Mouse (Mus musculus) granulocyte monocyte progenitor cell, adult 5-6 weeks (primary cell): Measurements from ENCODE around the gene Mpp6. TPM values are rescaled to one million over a fixed set of nuclear protein-coding genes. Genes with fewer than 3 reads are reported as not detected.
A peak's percentile ranks its signal among the peaks of the same experiment; 100 is the strongest.

ENCODE experiments used
- ATAC-seq: replicated peaks from 2 replicates; pipeline ENCODE4 v1.8.0; 2016; ENCODE audit warnings: mild to moderate bottlenecking, moderate TSS enrichment, inconsistent platforms; ENCODE audit not compliant: poor library complexity, severe bottlenecking
- total RNA-seq, 2 experiments: library from RNA; stranded (forward) in 1 of 2; stranded (reverse) in 1 of 2; fragments of 200-712, 200-1000 nt in 1 of 2; fragments of >200 nt in 1 of 2; fragmentation: Nextera tagmentation in 1 of 2; gene quantifications; 2 replicates each; pipeline ENCODE4 v1.2.3; 2014 to 2017

Mpp6 gene
- total RNA-seq (2014; fragmentation: Nextera tagmentation) (104 and 133 TPM in 2 replicates), total RNA-seq (2017) (174 and 240 TPM in 2 replicates)

DNA sequence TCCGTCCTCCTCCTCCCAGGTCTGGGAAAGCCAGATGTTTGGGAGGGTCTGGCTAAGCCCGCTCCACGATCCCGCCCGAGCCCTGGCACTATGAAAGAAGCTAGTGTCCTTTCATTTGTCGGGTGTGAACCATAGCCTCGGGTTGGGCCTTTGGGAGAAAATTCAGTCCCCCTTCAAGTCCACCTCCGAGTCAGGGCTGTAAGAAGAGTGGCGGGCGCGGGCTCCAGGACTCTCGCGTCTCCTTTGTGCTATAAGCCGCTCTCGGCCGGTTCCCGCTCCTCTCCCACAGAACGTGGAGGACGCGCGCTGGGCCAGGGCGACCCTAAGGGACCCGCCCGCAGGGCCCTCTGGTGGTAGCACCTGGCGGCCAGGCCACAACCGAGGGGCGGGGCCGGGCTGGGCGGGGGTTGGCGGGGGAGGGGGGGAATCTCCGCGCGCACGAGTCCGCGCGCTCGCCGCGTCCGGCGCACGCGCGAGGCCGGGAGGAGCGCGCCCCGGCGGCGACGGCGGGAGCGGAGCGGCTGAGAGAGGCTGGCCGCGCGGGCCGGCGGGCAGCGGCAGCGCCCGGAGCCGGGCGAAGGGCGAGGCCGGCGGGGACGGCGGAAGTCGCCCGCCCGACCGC is at the start of gene Mpp6:
Gene Mpp6, plus strand, starts transcription at position 485 of the 622 bp plus-strand sequence.
- peak; percentile 69 for ATAC-seq

DNA sequence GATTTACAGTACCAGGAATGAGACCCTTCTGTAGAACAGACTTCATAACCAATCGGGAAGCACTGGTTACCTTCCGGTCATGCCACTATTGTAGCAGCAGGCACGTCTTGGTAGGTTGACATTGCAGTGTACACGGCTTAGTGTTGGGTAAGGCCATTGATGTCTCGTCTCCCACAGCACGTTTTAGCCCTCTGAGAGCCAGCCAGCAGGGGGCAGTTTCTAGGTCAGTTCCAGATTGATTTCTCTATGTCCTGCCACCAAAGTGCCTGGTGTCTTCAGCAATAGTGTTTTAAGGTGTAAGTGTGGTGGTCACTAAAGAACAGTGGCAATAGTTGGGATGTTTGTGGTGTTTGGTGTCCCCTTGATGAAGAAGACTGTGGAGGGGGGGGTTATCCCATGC is 43.9 kb upstream of the Mpp6 start:
- no peak for ATAC-seq

DNA sequence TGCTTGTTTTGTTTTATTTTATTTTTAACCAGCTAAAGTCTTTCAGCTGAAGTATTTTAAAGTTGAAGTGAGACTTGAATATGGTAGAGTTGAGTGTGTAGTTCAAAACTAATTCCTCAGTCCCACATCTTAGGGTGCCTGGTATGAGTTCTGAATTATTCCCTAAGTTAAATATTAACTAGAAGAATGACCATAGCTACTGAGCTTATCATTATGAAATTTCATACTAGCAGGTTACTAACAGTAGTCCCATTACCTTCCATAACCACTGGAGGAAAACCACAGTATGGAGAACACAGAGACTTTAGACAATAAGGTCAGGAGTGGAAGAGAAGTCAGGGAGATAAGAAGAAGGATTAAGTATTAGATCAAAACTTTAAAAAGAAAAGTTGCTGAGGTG is 41.6 kb upstream of the Mpp6 start:
- no peak for ATAC-seq

DNA sequence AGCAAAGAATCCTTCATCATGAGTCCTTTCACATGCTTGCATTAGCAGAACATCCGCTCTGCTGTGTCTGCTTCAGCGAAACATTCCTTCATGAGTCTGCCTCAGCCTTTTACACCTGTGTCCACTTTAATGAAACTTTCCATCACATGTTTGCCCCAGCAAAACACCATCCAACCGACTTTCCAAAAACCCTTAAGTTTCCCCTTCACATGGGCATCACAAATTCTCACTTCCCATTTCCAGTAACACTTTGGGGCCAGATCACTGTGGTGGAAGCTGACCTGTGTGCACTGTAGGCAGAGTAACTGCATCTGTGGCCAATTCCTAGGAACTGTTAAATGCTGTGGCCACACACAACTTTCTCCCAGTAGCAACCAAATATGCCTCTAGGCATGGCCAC is 34.8 kb upstream of the Mpp6 start:
- ATAC-seq: peak; percentile 84

DNA sequence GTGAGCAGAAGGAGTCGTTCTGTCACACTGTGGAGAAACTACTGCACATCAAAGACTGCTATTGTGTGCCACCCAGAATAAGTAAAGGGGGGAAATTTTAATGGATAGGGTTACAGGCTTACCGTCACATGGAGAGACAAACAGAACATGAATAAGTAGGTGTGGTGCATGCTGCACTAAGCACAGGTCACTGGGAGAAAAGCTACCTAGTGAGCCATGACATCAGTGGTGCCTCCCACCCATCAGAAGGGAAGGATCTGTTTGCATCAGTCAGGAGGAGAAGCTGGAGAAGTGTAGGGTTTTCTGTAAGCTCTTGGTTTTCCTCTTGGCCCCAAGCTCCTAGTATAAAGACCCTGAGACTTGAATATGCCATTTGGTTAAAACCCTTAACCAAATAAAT is 33.6 kb upstream of the Mpp6 start:
- no peak for ATAC-seq

DNA sequence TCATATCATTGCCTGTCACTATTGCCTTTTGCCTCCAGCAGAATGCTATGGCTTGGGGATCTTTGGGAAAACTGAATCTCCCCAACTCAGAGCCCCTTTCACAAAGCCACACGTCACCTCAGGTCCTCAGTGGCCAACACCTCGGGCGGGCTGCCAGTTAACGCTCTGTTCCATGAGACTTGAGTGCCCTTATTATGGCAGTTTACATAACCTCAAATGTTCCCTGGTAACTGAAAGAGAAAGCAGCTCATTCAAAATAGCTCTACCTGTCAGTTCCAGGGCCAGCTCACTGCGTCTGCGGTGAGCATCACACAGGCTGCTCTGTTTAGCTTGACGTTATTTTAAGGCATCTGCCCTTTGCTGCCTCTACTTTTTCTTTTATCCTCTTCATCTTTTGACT is 29.6 kb upstream of the Mpp6 start:
- no peak for ATAC-seq

DNA sequence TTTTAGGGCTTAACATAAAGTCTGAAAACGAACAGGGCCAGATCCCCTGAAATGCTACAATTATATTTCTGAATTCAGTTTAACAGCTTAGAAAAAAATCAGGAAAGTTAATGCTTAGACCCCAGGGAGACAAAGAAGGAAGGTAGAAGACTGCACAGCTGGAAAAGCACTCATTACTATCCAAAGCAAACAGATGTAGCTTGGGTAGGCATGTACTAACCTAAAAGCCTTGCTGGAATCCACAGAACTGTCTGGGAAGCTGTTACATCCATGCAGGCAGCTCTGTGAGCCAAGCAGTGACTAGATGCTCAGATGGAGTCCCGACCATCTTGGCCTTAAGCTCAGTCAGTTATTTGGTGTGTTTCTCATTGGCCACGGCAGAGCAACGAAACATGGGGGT is 24.8 kb upstream of the Mpp6 start:
- no peak for ATAC-seq

DNA sequence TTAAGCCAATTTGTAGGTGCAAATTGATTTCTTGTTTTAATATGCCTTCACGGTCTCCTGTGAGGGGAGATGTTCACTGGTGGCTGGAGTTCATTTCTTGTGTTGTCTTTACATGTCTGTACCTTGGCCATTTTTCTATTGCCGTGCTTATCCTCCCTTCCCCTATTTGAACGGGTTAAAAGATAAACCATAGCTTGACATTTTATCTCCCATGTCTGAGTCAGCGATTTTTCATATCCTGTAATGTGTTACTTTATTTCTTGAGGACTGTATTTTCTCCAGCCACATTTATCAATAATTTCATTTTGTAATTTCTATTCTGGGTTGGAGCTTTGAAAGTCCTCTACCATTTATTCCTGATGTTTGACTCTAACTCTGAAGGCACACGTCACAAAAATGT is 20.7 kb upstream of the Mpp6 start:
- ATAC-seq: no peak

DNA sequence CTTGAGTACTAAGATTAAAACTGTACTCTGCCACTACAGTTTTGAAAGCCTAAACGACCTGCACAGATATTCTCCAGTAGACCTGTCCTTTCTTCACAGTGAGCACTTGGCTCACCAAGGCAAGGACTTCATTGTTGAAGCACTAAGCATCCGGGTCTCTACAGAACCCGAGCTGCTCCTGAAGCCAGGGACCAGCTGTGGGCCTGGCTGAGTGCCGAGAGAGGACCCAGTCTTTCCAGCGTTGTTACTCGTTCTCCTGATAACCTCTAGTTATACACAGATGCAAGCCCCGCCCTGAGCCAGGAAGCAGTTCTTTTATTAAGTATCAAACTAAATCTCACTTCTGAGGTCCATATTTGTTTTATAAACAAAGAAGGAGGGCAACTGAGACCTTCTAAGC is 19.8 kb upstream of the Mpp6 start:
- ATAC-seq: no peak

DNA sequence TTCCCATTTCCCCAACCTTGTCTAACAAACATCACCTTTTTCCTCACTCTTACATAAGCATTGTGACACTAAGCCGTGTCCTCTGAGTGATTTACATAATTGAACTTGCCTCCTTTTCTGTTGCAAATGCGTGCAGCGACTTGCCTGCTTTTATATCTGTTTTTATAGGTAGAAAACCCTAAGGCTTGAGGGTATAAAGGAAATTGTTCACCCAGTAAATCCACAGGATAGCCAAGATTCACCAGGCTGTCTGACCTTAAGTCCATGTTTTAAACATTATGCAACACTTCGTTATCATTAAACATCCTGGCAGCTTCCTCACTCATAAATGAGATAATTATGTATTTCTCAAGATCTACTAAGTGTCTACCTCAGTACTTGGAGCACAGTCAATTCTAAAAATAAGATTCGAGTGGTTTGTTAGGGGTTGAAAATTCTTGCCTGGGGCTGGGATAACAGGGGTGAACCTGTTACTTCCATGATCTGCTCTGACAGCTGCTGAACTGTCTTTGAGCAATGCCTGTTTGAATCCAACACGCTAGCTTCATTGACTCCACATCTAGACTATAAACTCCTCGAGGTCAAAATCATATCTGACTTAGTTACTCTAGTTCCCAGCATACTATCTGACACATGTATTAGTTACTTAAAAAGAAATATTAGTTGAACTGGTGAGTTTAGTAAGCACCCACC is 18.4 kb upstream of the Mpp6 start:
- no peak for ATAC-seq

DNA sequence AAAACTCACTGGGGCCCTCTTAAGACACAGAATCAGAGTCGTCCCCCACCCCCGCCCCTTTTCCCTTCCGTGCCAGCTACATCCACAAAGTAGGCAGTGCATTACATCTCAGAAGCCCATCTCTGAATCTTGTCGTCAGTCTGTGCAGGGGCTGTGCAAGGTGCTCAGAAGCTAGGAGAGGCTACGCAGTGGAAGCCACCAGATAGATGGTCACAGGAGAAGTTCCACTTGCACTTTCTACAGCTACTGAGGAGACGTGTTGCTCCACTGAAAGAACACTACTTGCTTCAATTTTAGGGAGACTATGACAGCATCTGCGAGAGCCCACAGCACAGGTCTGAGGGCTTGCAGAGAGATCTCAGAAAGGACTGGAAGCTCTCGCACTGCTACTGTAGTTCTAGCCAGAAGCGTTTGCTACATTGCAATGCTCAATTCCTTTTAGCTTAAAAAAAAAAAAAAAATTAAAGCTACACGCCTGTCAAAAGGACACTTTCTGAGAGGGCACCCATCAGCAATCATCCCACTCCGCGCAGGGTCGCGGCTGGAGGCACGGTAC is 762 bp upstream of the Mpp6 start:
- ATAC-seq: 0 out of 2 replicates have a peak, but pooled peaks have one; percentile 4

DNA sequence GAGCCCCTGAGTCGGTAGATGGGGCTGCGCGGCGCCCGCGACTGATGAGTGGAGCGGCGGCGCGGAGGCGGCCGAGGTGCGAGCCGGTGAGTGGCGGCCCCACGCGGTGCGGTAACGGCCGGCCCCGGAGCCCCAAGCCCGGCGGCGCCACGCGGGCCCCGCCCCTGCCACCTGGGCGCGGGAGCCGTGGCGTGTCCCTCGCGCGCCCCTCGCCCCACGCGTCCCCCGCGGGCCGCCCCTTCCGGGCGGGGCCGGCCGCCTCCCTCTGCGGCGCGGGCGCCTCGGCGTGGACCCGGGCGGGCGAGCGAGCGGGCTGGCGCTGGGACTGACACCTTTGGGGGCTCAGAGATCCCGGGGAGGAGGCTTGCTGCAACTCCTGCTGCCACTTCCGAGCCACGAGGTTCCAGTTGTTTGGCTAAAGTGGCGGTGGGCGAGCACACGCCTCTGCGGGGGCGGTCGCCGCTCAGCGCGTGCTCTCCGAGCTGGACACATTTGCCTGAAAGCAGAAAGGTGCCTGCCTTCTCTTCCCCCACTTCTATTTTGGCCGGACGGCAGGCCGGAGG is 419 bp downstream of the Mpp6 start:
- ATAC-seq: peak; percentile 21

DNA sequence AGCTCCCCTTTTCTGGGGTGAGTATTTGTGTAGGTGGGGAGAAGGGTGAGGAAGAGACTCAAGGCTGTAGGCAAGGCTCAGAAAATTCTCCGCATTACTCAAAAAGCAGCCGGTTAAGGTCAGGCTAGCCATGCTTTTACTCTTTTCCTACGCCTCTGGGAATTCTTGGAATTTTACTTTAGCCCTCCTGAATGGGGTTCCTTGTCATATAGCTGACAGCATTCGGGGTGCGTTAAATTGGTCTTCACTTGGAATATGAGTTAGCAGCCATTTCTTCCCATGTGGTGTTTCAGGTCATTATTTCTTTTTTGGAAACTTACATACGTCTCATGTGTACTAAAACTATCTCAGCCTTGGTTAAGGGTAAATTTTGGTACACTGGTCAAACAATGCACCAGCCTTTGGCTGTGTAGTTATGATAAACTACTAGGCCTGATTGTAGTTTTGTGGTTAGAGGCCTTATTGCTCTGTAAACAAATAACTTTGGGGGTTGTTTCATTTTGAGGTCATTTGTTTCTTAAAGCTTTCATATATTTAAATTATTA is 1.1 kb downstream of the Mpp6 start:
- no peak for ATAC-seq

DNA sequence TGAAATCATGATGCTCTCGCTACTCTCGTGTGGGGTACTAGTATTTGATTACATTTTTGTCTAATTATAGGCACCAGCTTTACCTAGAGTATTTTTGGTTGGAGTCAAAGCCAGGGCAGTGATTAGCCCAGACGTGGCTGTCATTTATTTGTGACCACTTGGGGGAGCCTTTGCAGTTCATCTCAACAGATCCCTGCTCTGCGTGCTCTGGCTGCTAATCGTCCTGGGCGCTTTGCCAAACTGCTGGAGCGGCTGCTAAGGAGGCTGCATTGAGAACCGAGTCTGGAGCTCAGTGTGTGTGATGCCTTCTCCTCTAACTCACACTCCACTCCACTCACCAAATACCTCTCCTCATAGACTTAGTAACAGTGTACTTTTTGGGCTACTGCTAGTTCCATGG is 2.7 kb downstream of the Mpp6 start:
- ATAC-seq: peak; percentile 51

DNA sequence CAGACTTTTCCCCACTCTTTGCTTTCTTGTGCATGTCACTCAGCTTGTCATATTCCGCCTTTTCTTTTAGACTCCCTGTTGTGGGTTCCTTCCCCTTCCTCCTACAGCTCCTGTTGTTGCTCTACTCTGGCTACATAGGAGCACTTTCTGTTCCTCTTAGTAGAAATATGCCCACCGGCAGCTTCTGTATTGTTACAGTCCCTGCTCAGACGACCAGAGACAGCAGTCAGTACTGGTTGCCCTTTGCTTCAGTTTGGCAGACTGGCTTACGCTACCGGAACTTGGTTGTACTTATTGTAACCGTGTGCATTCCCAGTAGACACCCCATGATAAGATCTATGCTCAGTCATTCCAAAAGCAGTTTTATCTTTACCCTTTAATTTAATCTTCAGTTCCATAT is 4.2 kb downstream of the Mpp6 start:
- ATAC-seq: peak; percentile 80

DNA sequence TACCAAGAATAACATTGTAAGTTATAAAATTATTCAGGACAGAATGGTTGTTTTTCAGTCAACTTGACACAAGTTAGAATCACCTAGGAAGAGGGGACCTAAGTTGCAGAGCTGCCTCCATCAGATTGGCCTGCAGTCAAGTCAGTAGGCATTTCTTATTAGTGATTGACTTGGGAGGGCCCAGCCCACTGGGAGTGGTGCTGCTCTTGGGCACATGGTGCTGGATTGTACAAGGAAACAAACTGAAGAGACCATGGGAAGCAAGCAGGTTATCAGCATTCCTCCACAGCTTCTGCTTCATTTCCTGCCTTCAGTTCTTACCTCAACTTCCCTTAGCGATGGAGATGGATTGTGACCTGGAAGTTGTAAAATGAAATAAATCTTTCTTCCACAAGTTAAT is 10.9 kb downstream of the Mpp6 start:
- no peak for ATAC-seq

DNA sequence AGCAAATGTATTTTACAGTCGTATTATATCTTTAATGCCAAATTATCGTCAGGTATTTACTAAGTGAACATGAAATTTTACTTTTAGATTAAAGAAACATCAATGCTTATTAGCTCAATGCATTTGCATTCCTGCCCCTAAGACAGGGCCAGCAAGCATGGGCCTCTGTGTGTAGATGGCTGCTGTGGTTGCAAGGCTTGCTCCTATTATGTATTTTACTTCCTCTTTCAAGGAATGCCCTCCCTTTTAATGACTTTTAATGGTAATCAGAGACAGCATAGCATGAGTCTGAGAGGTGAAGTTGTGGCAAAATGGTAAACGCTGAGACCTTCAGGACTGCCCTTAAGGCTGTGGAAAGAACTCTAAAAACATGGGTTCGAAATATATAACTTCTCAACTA is 12.8 kb downstream of the Mpp6 start:
- peak; percentile 59 for ATAC-seq

DNA sequence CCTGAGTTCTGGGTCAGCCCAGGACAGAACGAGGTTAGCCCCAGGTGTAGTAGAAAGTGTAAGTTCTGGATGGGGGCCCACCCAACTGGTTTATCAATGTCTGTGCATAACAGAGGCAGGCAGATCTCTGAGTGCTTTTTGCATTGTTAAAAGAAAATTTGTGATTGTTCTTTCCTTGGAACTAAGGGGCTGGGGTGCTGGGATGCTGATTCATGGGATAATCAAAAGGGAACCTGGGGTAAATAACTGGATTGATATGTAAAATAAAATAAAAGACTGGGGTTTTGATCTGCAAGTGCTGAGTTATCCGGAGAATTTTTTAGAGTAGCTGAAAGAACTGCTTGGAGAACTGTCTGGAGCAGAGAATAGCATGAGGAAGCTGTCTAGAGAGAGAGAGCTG is 14.2 kb downstream of the Mpp6 start:
- no peak for ATAC-seq

DNA sequence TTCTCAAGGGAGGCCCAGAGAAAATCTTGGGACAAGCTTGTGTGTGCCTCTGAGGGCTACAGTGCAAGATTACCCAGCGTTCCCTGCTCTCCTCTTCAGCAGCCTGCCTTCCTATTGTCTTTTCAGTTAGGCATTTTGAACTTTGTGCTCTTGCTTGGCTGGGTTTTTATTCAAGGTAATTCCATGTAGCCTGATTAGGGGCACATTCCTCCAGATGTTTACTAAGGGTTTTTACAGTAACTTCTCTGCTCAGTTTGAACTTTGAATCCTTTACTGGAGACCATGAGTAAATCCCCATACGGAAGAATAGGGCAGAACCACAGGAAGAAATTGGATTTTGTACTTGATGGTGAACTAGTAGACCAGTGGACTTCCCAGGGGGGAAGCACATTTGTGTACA is 16.3 kb downstream of the Mpp6 start:
- ATAC-seq: no peak

DNA sequence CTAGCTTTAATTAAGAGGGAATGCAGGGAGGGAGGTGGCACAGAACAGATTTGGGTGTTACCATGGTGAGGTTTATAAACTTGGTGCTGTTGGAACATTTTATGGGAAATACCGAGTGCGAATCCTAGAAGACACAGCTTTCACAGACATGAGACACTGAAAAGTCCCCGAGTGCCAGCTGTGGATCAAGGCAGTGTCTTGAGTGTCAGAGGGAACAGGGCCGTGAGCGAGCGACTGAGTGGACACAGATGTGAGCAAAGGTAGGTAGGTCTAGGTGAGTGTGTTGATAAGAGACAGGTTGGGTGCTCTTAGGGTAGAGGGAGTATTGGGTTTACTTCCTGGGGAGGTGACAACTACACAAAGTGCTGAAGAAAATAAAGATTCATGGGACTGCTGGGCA is 17.5 kb downstream of the Mpp6 start:
- ATAC-seq: no peak

DNA sequence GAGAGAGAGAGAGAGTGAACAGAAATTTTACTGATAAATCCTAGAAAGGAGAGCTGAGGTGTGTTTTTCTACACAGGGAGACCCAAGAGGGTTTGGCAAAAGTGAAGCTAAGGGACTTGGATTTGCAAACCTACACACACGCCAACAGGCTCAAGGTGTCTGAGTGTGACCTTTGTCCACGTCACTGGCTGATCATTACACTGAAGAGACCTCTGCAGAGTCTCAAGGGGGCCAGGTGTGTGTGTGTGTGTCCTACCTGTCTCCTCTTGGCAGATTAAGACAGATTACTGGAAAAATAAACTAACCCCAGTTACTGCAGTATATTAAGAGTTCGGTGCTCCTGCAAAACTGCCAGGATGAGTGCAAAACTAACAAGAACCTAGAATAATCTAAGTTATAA is 27.6 kb downstream of the Mpp6 start:
- ATAC-seq: no peak
